Mouse (Mus musculus) spleen, adult 2 months (tissue): ENCODE measurements around the gene Cacnb3.

ENCODE experiments used
- CTCF ChIP-seq: fragments of 200-500 bp; IDR thresholded peaks from 2 replicates; pipeline ENCODE4 v1.5.1; 2011; ENCODE audit warnings: mild to moderate bottlenecking, inconsistent platforms; ENCODE audit not compliant: insufficient read depth, insufficient read length, insufficient replicate concordance; ENCODE audit errors: extremely low read depth
- POLR2A ChIP-seq: fragments of 200-500 bp; IDR thresholded peaks from 2 replicates; pipeline ENCODE4 v1.6.1; 2011; ENCODE audit warnings: low read depth, low read length, inconsistent platforms

- TF ChIP-seq POLR2A (no peak), CTCF (no peak)
These were observed 45.2 kb upstream of the Cacnb3 start for GRCm38 (mm10) chr15:98585421-98585820.
